Mouse (Mus musculus): ENCODE data around the gene Vsir.

DNA sequence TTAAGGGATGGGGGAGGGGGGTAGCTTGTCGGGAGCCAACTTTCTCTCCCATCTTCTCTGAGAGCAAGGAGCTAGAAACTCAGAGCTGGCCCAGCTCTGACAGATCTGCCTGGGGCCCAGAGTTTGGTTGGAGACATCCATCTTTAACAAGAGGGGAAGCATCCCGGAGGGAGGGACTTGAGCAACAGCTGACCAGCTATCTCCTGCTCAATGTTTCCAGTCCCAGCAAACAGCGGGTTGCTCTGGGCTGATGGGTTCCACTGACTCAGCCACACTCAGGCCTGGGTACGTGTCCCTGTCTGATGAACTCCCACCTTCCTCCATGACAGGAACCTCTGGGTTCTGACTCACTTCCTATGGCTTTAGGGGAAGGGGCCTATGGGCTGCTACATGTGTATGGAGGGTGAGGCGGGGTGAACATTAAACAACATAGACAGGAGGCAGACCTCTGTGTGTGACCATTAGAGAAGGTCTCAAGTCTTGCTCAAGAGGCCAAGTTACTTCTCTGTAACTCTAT is 44.3 kb downstream of the Vsir start:
- TF ChIP-seq CTCF (IDR thresholded peaks at IDR 0.05; ENCODE audit: extremely low read depth, insufficient read depth, insufficient read length, insufficient replicate concordance): no peak
- TF ChIP-seq POLR2A (IDR thresholded peaks at IDR 0.05; ENCODE audit: low read depth, low read length): no peak

Measured in spleen, adult 2 months (tissue).